Mouse (Mus musculus) neural tube, embryonic 12.5 days (tissue): ENCODE measurements around the gene Mdm1. TPM values are rescaled to one million over a fixed set of nuclear protein-coding genes. Genes with fewer than 3 reads are reported as not detected.
"Not testable (repeated sequence)": the region's sequence is repeated elsewhere in the genome, so short reads cannot be mapped to it uniquely, and the experiment has no call there.

ENCODE experiments used
- ATAC-seq: fragments of 200-750 bp; cut with Nextera tagmentation; 2 replicates; pipeline ENCODE4 v1.8.0; 2017; ENCODE audit warnings: low read depth, mild to moderate bottlenecking, moderate TSS enrichment, moderate library complexity; ENCODE audit not compliant: low FRiP score
- H3K27ac ChIP-seq: fragments of 300-500 bp; sonication (generic); 2 replicates; pipeline ENCODE4 v1.5.1; 2016
- H3K27me3 ChIP-seq: fragments of 300-500 bp; sonication (generic); replicated peaks from 2 replicates; pipeline ENCODE4 v1.6.1; 2016; ENCODE audit warnings: mild to moderate bottlenecking
- H3K36me3 ChIP-seq: fragments of 300-500 bp; sonication (generic); 2 replicates; pipeline ENCODE4 v1.6.1; 2016; ENCODE audit warnings: mild to moderate bottlenecking
- H3K4me1 ChIP-seq: fragments of 300-500 bp; sonication (generic); 2 replicates; pipeline ENCODE4 v1.6.1; 2016
- H3K4me2 ChIP-seq: fragments of 300-500 bp; sonication (generic); replicated peaks from 2 replicates; pipeline ENCODE4 v1.6.1; 2016; ENCODE audit warnings: mild to moderate bottlenecking
- H3K4me3 ChIP-seq: fragments of 300-500 bp; sonication (generic); 2 replicates; pipeline ENCODE4 v1.5.1; 2016
- H3K9ac ChIP-seq: fragments of 300-500 bp; sonication (generic); 2 replicates; pipeline ENCODE4 v1.6.1; 2016; ENCODE audit warnings: mild to moderate bottlenecking
- H3K9me3 ChIP-seq: fragments of 300-500 bp; sonication (generic); 2 replicates; pipeline ENCODE4 v1.6.1; 2016; ENCODE audit warnings: mild to moderate bottlenecking
- WGBS: fragments of 180-500 bp; shearing (Covaris S2); methylation state at CpG from one replicate; pipeline ENCODE4 v1.1.7; 2016; 5-methylcytosine and 5-hydroxymethylcytosine counted together
- polyA plus RNA-seq: library from polyadenylated mRNA; unstranded; fragments of >200 nt; fragmentation: Nextera tagmentation; extraction: Ambion mirVana; gene quantifications from 2 replicates; pipeline ENCODE4 v1.2.1, GENCODE M21; 2016

Gene Mdm1
- polyA plus RNA-seq, 1 experiment from 2014 or later: 47.5 TPM

DNA sequence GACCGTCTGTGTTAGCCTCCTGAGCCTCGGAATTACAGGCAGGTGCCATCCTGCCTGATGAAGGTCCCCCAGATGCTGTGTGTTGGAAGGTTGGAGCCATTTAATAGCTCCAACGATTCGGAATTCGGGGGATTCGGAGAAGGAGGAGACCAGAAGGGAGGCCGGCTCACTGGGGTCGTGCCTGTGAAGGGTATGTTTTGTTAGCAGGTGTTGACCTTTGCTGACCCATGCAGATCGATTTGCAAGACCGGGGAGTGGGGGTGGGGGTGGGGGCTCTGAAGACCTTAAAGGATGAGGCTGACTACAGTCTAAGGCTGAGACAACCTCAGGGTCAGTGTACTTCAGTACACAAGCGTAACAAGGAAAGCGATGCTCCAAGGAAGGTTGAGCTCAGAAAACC lies 27.6 kb downstream of the Mdm1 start:
- Histone ChIP-seq H3K9ac (no peak overlapping the region), H3K27ac (no peak overlapping the region), H3K4me3 (no peak overlapping the region), H3K27me3 (no peaks in the 10 kb centered on the region), H3K36me3 (peaks cover 38% of the 10 kb centered on the region), H3K4me2 (no peak overlapping the region), H3K4me1 (no peaks in the 10 kb centered on the region), H3K9me3 (no peaks in the 10 kb centered on the region)
- 58% methylated on average over 12 of the region's 12 CpGs for WGBS
- no peak for ATAC-seq

GRCm38 (mm10) chr10:118172416-118172815 lies 30.8 kb downstream of the Mdm1 start:
- no peak for ATAC-seq
- Histone ChIP-seq H3K4me3 (no peak overlapping the region), H3K27me3 (no peaks in the 10 kb centered on the region), H3K4me1 (no peaks in the 10 kb centered on the region), H3K27ac (no peak overlapping the region), H3K9me3 (no peaks in the 10 kb centered on the region), H3K36me3 (peaks cover 15% of the 10 kb centered on the region; the same call in 1 of the 2 replicates), H3K4me2 (no peak overlapping the region), H3K9ac (no peak overlapping the region)
- WGBS: 85% methylated on average over 8 of the region's 8 CpGs

DNA sequence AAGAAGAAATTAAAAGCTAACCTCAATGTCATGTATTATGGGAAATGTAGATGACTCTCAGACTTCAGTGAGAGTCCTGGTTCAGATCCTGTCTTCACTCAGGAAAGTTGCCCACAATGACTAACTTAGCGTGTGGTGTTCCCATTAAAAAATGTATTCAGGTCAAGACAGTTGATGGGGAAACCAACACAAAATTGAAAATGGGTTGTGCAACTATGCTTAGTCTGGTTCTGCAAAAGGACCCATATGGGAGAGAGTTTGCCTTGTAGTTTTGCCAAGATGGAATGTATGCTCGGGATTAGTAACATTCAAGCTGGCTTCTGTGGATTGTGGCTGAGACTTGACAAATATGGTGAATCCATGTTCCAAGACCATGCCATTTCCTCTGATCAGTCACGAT lies 31.3 kb downstream of the Mdm1 start:
- H3K4me3 ChIP-seq: no peak overlapping the region
- H3K27me3 ChIP-seq: no peaks in the 10 kb centered on the region
- no peak overlapping the region for H3K4me2 ChIP-seq
- H3K9ac ChIP-seq: no peak overlapping the region
- H3K4me1 ChIP-seq: no peaks in the 10 kb centered on the region
- H3K9me3 ChIP-seq: no peaks in the 10 kb centered on the region
- no peak overlapping the region for H3K27ac ChIP-seq
- peaks cover 14% of the 10 kb centered on the region; the same call in 1 of the 2 replicates for H3K36me3 ChIP-seq
- ATAC-seq: no peak
- WGBS: 97% methylated on average over 3 of the region's 3 CpGs

DNA sequence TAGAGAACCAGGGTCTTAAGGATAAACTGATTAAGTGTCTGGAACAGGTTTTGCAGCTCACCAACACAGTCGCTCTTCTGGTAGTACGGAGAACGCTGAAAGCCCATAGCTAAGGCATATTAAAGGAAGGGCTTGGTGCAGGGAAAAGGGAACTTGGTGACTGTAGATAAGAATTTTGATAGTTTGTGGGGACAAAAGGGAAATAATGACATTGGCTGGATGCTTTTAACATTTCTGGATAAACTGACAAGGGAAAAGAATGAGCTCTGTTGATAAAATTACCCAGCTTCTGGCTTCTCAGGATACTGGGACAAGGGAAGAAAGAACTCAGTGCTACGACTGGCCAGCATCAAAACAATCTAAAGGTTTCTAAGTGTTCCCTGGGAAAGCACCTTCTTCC lies 33.9 kb downstream of the Mdm1 start:
- not testable (repeated sequence) for ATAC-seq, H3K4me3 ChIP-seq, H3K27me3 ChIP-seq, H3K9ac ChIP-seq, H3K27ac ChIP-seq, H3K9me3 ChIP-seq, H3K4me1 ChIP-seq, H3K4me2 ChIP-seq, H3K36me3 ChIP-seq
- WGBS: 89% methylated on average over 4 of the region's 4 CpGs

GRCm38 (mm10) chr10:118178735-118179151 lies 37.1 kb downstream of the Mdm1 start:
- Histone ChIP-seq H3K27me3 (no peaks in the 10 kb centered on the region), H3K36me3 (no peaks in the 10 kb centered on the region), H3K27ac (no peak overlapping the region), H3K9ac (no peak overlapping the region), H3K9me3 (no peaks in the 10 kb centered on the region), H3K4me2 (no peak overlapping the region), H3K4me1 (no peaks in the 10 kb centered on the region), H3K4me3 (no peak overlapping the region)
- no peak for ATAC-seq
- 89% methylated on average over 10 of the region's 10 CpGs for WGBS

- Histone ChIP-seq H3K4me2 (no peak overlapping the region), H3K36me3 (no peaks in the 10 kb centered on the region), H3K27me3 (no peaks in the 10 kb centered on the region), H3K4me3 (no peak overlapping the region), H3K9me3 (no peaks in the 10 kb centered on the region), H3K4me1 (no peaks in the 10 kb centered on the region), H3K27ac (no peak overlapping the region), H3K9ac (no peak overlapping the region)
- no peak for ATAC-seq
- WGBS: 88% methylated on average over 11 of the region's 11 CpGs
These were observed 37.7 kb downstream of the Mdm1 start for GRCm38 (mm10) chr10:118179265-118179664.

GRCm38 (mm10) chr10:118195150-118195549 lies 53.5 kb downstream of the Mdm1 start:
- H3K36me3 ChIP-seq, H3K27ac ChIP-seq, H3K4me2 ChIP-seq, H3K9ac ChIP-seq, H3K9me3 ChIP-seq, H3K4me1 ChIP-seq, ATAC-seq, H3K4me3 ChIP-seq, H3K27me3 ChIP-seq: not testable (repeated sequence)
- WGBS: 40% methylated on average over 3 of the region's 3 CpGs

GRCm38 (mm10) chr10:118204642-118205041 lies 63.0 kb downstream of the Mdm1 start, which contains the start of gene Il22:
Il22 (plus strand) TSS chr10:118204942.
- H3K27me3 ChIP-seq: no peaks in the 10 kb centered on the region
- no peak within 1 kb of the TSS for H3K9ac ChIP-seq
- H3K9me3 ChIP-seq: no peaks in the 10 kb centered on the region
- no peaks in the 10 kb centered on the region for H3K36me3 ChIP-seq
- 92% methylated on average over 4 of the region's 4 CpGs for WGBS
- no peak within 1 kb of the TSS for H3K4me2 ChIP-seq
- no peak within 1 kb of the TSS for H3K27ac ChIP-seq
- no peak within 1 kb of the TSS for H3K4me3 ChIP-seq
- no peak for ATAC-seq
- H3K4me1 ChIP-seq: no peaks in the 10 kb centered on the region

- H3K27me3 ChIP-seq, ATAC-seq, H3K4me1 ChIP-seq, H3K27ac ChIP-seq, H3K36me3 ChIP-seq, H3K9me3 ChIP-seq, H3K4me3 ChIP-seq, H3K9ac ChIP-seq, H3K4me2 ChIP-seq: not testable (repeated sequence)
- 85% methylated on average over 2 of the region's 4 CpGs for WGBS
These were observed 74.2 kb downstream of the Mdm1 start for GRCm38 (mm10) chr10:118215719-118216393.

Other genes with a start within 250 kb of the Mdm1 start
- gene Il22, start 63.1 kb downstream of the Mdm1 start, polyA plus RNA-seq: not detected in 2 replicates
- 0.10 and 0.29 TPM in 2 replicates for gene Gm32717, start 99.0 kb downstream of the Mdm1 start, polyA plus RNA-seq
- 0.10 and 0.29 TPM in 2 replicates for gene Gm32802, start 116.9 kb downstream of the Mdm1 start, polyA plus RNA-seq
- gene Iltifb, start 153.2 kb downstream of the Mdm1 start, polyA plus RNA-seq: not detected in 2 replicates
- not detected in 2 replicates for gene Gm9040, start 185.2 kb downstream of the Mdm1 start, polyA plus RNA-seq
- not detected in 2 replicates for gene Gm9044, start 190.6 kb downstream of the Mdm1 start, polyA plus RNA-seq
- gene Gm9045, start 196.0 kb downstream of the Mdm1 start, polyA plus RNA-seq: not detected in 2 replicates
- gene Gm9046, start 201.4 kb downstream of the Mdm1 start, polyA plus RNA-seq: not detected in 2 replicates
- not detected in 2 replicates for gene Gm9048, start 206.9 kb downstream of the Mdm1 start, polyA plus RNA-seq
- gene Gm9049, start 212.3 kb downstream of the Mdm1 start, polyA plus RNA-seq: not detected in 2 replicates